Mouse (Mus musculus) bone marrow macrophage, adult 2 months (primary cell): Measurements from ENCODE around the gene Ms4a13.
"Not testable (repeated sequence)": the region's sequence is repeated elsewhere in the genome, so short reads cannot be mapped to it uniquely, and the experiment has no call there.

Experiments
- CTCF ChIP-seq: IDR thresholded peaks from 2 replicates; pipeline ENCODE4 v1.5.1; 2012; ENCODE audit warnings: low read depth, mild to moderate bottlenecking, low read length, moderate library complexity
- POLR2A ChIP-seq: IDR thresholded peaks from 2 replicates; pipeline ENCODE4 v1.6.1; 2012; ENCODE audit warnings: mild to moderate bottlenecking, low read depth, low read length, borderline replicate concordance

- not testable (repeated sequence) for TF ChIP-seq CTCF, POLR2A
These were observed 38.6 kb downstream of the Ms4a13 start for GRCm38 (mm10) chr19:11157890-11158289.
